Comparison of ENCODE assay signal across 8 mouse cellular contexts in the genomic region with DNA sequence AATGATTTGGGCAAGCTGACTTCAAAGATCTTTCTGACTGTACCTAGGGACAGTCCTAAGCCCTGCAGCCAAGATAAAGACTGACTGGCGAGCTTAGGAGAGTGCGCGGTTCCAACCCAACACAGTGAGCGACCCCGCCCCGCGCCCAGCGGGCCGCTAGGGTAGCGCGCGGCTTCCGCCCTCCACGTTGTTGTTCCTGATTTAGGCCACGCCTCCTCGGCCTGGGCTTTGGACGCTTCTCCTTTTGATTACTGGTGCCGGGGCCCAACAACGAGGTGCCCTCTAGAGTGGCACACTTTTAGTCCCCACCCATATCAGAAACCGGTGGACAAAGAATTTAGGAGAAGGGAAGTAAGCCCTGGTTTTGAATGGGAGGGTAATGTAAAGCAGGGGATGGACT. TPM values are rescaled to one million over a fixed set of nuclear protein-coding genes. Genes with fewer than 3 reads are reported as not detected.
DNase-seq lines count a peak whose midpoint lies in the region; ATAC-seq and TF ChIP-seq lines count a peak whose summit lies in the region.

No protein-coding gene starts in this region.

- peak overlapping the region; percentile 54; the same call in 1 of the 2 replicates for H3K9ac ChIP-seq in midbrain, postnatal 0 days (replicated peaks; ENCODE audit: low read length, poor library complexity, severe bottlenecking)
- peak overlapping the region; percentile 18; the same call in 1 of the 2 replicates for H3K9ac ChIP-seq in stomach, embryonic 14.5 days (replicated peaks; ENCODE audit: low read depth, low read length)

- H3K27me3 ChIP-seq in midbrain, postnatal 0 days (ENCODE audit: insufficient read depth, low read length) = no peaks in the 10 kb centered on the region
- no peaks in the 10 kb centered on the region for H3K27me3 ChIP-seq in stomach, embryonic 14.5 days (ENCODE audit: control insufficient read depth, insufficient read depth, low read length)

- peaks cover 10% of the 10 kb centered on the region; the same call in 1 of the 2 replicates for H3K4me1 ChIP-seq in midbrain, postnatal 0 days (ENCODE audit: insufficient read depth, low read length)
- H3K4me1 ChIP-seq in stomach, embryonic 14.5 days (ENCODE audit: control insufficient read depth, insufficient read depth, low read length) = peaks cover 24% of the 10 kb centered on the region

- peaks cover 4% of the 10 kb centered on the region for H3K36me3 ChIP-seq in midbrain, postnatal 0 days (ENCODE audit: insufficient read depth, low read length)
- H3K36me3 ChIP-seq in stomach, embryonic 14.5 days (ENCODE audit: control insufficient read depth, insufficient read depth, low read length) = no peaks in the 10 kb centered on the region

- H3K27ac ChIP-seq in midbrain, postnatal 0 days (ENCODE audit: low read depth, low read length) = peak overlapping the region; percentile 91
- H3K27ac ChIP-seq in stomach, embryonic 14.5 days (ENCODE audit: low read length) = peak overlapping the region; percentile 81

- H3K4me2 ChIP-seq in midbrain, postnatal 0 days (ENCODE audit: low read depth, low read length, poor library complexity, severe bottlenecking) = peak overlapping the region; percentile 83
- H3K4me2 ChIP-seq in stomach, embryonic 14.5 days (replicated peaks; ENCODE audit: low read depth, low read length) = peak overlapping the region; percentile 93

- no peak for ATAC-seq in frontal cortex, adult (ENCODE audit: low TSS enrichment)
- peak; percentile 14; the same call in 1 of the 2 replicates for ATAC-seq in midbrain, postnatal 0 days (ENCODE audit: low FRiP score)
- ATAC-seq in stomach, embryonic 14.5 days (ENCODE audit: insufficient number of reproducible peaks, insufficient read depth, low FRiP score, low read depth) = peak; percentile 40

- peak; percentile 64 to 68 for DNase-seq in frontal cortex, adult 2 months (ENCODE audit: extremely low spot score in 1 of 2, low spot score in 1 of 2)
- peak; percentile 87 for DNase-seq in c-Kit-positive CD71-negative TER-119-negative erythroid progenitor cells, embryonic 14.5 days (ENCODE audit: low read depth)
- DNase-seq in frontal cortex, postnatal 14 days (ENCODE audit: low spot score in 2 of 2) = peak; percentile 71 to 77
- peak; percentile 58 for DNase-seq in hindlimb bud, embryonic 11.5 days (ENCODE audit: extremely low spot score, low read depth, low spot score)
- peak; percentile 89 for DNase-seq in liver
- DNase-seq in midbrain, postnatal 0 days (ENCODE audit: low spot score) = peak; percentile 85

- TF ChIP-seq CTCF in midbrain, postnatal 0 days (IDR thresholded peaks at IDR 0.05) = peak; percentile 32; the same call in 1 of the 2 replicates

- H3K9me3 ChIP-seq in midbrain, postnatal 0 days (ENCODE audit: low read length) = no peaks in the 10 kb centered on the region
- no peaks in the 10 kb centered on the region for H3K9me3 ChIP-seq in stomach, embryonic 14.5 days (ENCODE audit: control insufficient read depth, low read depth, low read length)

- under 1% methylated on average over 20 of the region's 20 CpGs for WGBS in midbrain, postnatal 0 days
- under 1% methylated on average over 20 of the region's 20 CpGs for WGBS in stomach, embryonic 14.5 days

- H3K4me3 ChIP-seq in midbrain, postnatal 0 days (ENCODE audit: low read depth, low read length) = peak overlapping the region; percentile 69
- H3K4me3 ChIP-seq in stomach, embryonic 14.5 days (ENCODE audit: low read depth, low read length) = peak overlapping the region; percentile 96

RNA-seq across cellular contexts. Expression of a gene that starts 0.9 kb away (rescaled TPM):
- polyA plus RNA-seq in frontal cortex, adult 2 months (2012; rRNA removed) = 18.2 and 20.8 TPM in 2 replicates
- total RNA-seq in midbrain, postnatal 0 days (2014; rRNA removed) = 17.6 and 18.6 TPM in 2 replicates
- polyA plus RNA-seq in midbrain, postnatal 0 days (2015; fragmentation: Nextera tagmentation; extraction: Ambion mirVana) = 7.4 and 8.4 TPM in 2 replicates
- polyA plus RNA-seq in stomach, embryonic 14.5 days (2014; fragmentation: Nextera tagmentation; extraction: Ambion mirVana) = 4.3 and 5.3 TPM in 2 replicates

RNA-seq across cellular contexts. Expression of a gene that starts 59.2 kb away (rescaled TPM):
- polyA plus RNA-seq in frontal cortex, adult 2 months (2012; rRNA removed) = 15.2 and 15.9 TPM in 2 replicates
- total RNA-seq in midbrain, postnatal 0 days (2014; rRNA removed) = 13.1 and 16.6 TPM in 2 replicates
- 23.3 and 28.7 TPM in 2 replicates for polyA plus RNA-seq in midbrain, postnatal 0 days (2015; fragmentation: Nextera tagmentation; extraction: Ambion mirVana)
- polyA plus RNA-seq in stomach, embryonic 14.5 days (2014; fragmentation: Nextera tagmentation; extraction: Ambion mirVana) = 33.5 TPM in 2 replicates
